Mouse (Mus musculus) heart, adult 2 months (tissue): ENCODE data around the gene Ly9. TPM values are rescaled to one million over a fixed set of nuclear protein-coding genes. Genes with fewer than 3 reads are reported as not detected.

ENCODE experiments used
- DNase-seq, 2 experiments: peaks; one replicate each; pipeline ENCODE4 v3.0.0; 2021
- H3K27ac ChIP-seq: fragments of 200-600 bp; 2 replicates; pipeline ENCODE4 v1.8.1; 2022
- H3K27me3 ChIP-seq: fragments of 200-500 bp; 2 replicates; pipeline ENCODE4 v1.6.1; 2012; ENCODE audit warnings: mild to moderate bottlenecking, low read length, inconsistent platforms, mixed read lengths; ENCODE audit not compliant: control insufficient read depth, insufficient read depth
- H3K36me3 ChIP-seq: fragments of 200-500 bp; 2 replicates; pipeline ENCODE4 v1.6.1; 2012; ENCODE audit warnings: low read length, inconsistent platforms; ENCODE audit not compliant: control insufficient read depth, insufficient read depth
- H3K4me1 ChIP-seq: fragments of 200-500 bp; 2 replicates; pipeline ENCODE4 v1.6.1; 2011; ENCODE audit warnings: low read length; ENCODE audit not compliant: control insufficient read depth, insufficient read depth
- H3K4me3 ChIP-seq: fragments of 200-600 bp; 2 replicates; pipeline ENCODE4 v1.8.1; 2022
- H3K79me2 ChIP-seq: fragments of 200-500 bp; replicated peaks from 2 replicates; pipeline ENCODE4 v1.6.1; 2012; ENCODE audit warnings: mild to moderate bottlenecking, inconsistent platforms, low read length, moderate library complexity, mixed read lengths; ENCODE audit not compliant: control insufficient read depth, insufficient read depth
- H3K9ac ChIP-seq: fragments of 200-500 bp; 2 replicates; pipeline ENCODE4 v1.6.1; 2012; ENCODE audit warnings: low read depth, mild to moderate bottlenecking, control low read depth, inconsistent platforms, low read length, mixed read lengths
- CTCF ChIP-seq: fragments of 200-600 bp; IDR thresholded peaks from 2 replicates; pipeline ENCODE4 v1.8.1; 2022; ENCODE audit warnings: antibody characterized with exemption, mild to moderate bottlenecking, moderate library complexity
- EP300 ChIP-seq: fragments of 200-500 bp; IDR thresholded peaks from 2 replicates; pipeline ENCODE4 v1.6.1; 2011; ENCODE audit warnings: low read depth, low read length, control low read depth; ENCODE audit not compliant: insufficient read depth
- POLR2A ChIP-seq: fragments of 200-500 bp; IDR thresholded peaks from 2 replicates; pipeline ENCODE4 v1.6.1; 2011; ENCODE audit warnings: mild to moderate bottlenecking, low read depth, low read length, control low read depth; ENCODE audit not compliant: insufficient read depth
- WGBS: fragments of 180-500 bp; shearing (Covaris S2); methylation state at CpG from one replicate; pipeline ENCODE4 v1.1.7; 2018; 5-methylcytosine and 5-hydroxymethylcytosine counted together
- intact Hi-C: fragments of 180-260 bp; cut with DNase I; formaldehyde crosslinking; loops from one replicate; pipeline ENCODE4 v1.15.1; 2025
- polyA plus RNA-seq: library from polyadenylated mRNA; depleted of rRNA; stranded (reverse); fragments of >200 nt; gene quantifications from 2 replicates; pipeline ENCODE4 v1.2.3, GENCODE M21; 2012
- total RNA-seq, 2 experiments: library from RNA; stranded (reverse); gene quantifications; 2 replicates each; pipeline ENCODE4 v1.2.3; 2021

Gene Ly9
- total and polyA plus RNA-seq, 3 experiments = 0.36 to 0.74 (median 0.60) TPM

- H3K79me2 ChIP-seq = no peaks in the 10 kb centered on the region
- no peak overlapping the region for H3K9ac ChIP-seq
- DNase-seq = peak in 1 of 2 experiments; percentile 31
- H3K4me1 ChIP-seq = no peaks in the 10 kb centered on the region
- no peaks in the 10 kb centered on the region for H3K36me3 ChIP-seq
- intact Hi-C loops = no loop called here
- WGBS = 71% methylated on average over 11 of the region's 11 CpGs
- no peak overlapping the region for H3K4me3 ChIP-seq
- TF ChIP-seq POLR2A = no peak
- no peak for TF ChIP-seq CTCF
- TF ChIP-seq EP300 = no peak
- no peak overlapping the region for H3K27ac ChIP-seq
- H3K27me3 ChIP-seq = no peaks in the 10 kb centered on the region
These were observed 9.8 kb upstream of the Ly9 start for GRCm38 (mm10) chr1:171616881-171617515.

GRCm38 (mm10) chr1:171613962-171614361 is 6.8 kb upstream of the Ly9 start:
- 21% methylated on average over 2 of the region's 2 CpGs for WGBS
- Histone ChIP-seq H3K27me3 (no peaks in the 10 kb centered on the region), H3K36me3 (no peaks in the 10 kb centered on the region), H3K4me3 (no peak overlapping the region), H3K4me1 (no peaks in the 10 kb centered on the region), H3K9ac (no peak overlapping the region), H3K27ac (no peak overlapping the region), H3K79me2 (no peaks in the 10 kb centered on the region)
- intact Hi-C loops = no loop called here
- TF ChIP-seq EP300 (no peak), CTCF (peak; percentile 68)
- no peak for DNase-seq

GRCm38 (mm10) chr1:171610781-171611180 is 3.6 kb upstream of the Ly9 start:
- no peaks in the 10 kb centered on the region for H3K27me3 ChIP-seq
- H3K36me3 ChIP-seq = no peaks in the 10 kb centered on the region
- H3K27ac ChIP-seq = no peak overlapping the region
- no peak for DNase-seq
- TF ChIP-seq POLR2A = no peak
- peak; percentile 28; the same call in 1 of the 2 replicates for TF ChIP-seq CTCF
- no peak for TF ChIP-seq EP300
- no peaks in the 10 kb centered on the region for H3K4me1 ChIP-seq
- no peaks in the 10 kb centered on the region for H3K79me2 ChIP-seq
- 43% methylated on average over 1 of the region's 1 CpGs for WGBS
- no peak overlapping the region for H3K9ac ChIP-seq
- no peak overlapping the region for H3K4me3 ChIP-seq
- intact Hi-C loops = no loop called here

GRCm38 (mm10) chr1:171610026-171610425 is 2.8 kb upstream of the Ly9 start:
- 86% methylated on average over 2 of the region's 2 CpGs for WGBS
- no peak overlapping the region for H3K4me3 ChIP-seq
- intact Hi-C loops = no loop called here
- H3K79me2 ChIP-seq = no peaks in the 10 kb centered on the region
- H3K27me3 ChIP-seq = no peaks in the 10 kb centered on the region
- H3K27ac ChIP-seq = no peak overlapping the region
- no peaks in the 10 kb centered on the region for H3K4me1 ChIP-seq
- no peaks in the 10 kb centered on the region for H3K36me3 ChIP-seq
- no peak for DNase-seq
- no peak for TF ChIP-seq POLR2A
- peak; percentile 31 for TF ChIP-seq CTCF
- TF ChIP-seq EP300 = no peak
- H3K9ac ChIP-seq = no peak overlapping the region

GRCm38 (mm10) chr1:171606656-171607055 is 554 bp downstream of the Ly9 start:
- Histone ChIP-seq H3K9ac (no peak overlapping the region), H3K4me1 (no peaks in the 10 kb centered on the region), H3K27me3 (no peaks in the 10 kb centered on the region), H3K36me3 (no peaks in the 10 kb centered on the region), H3K79me2 (no peaks in the 10 kb centered on the region), H3K27ac (no peak overlapping the region), H3K4me3 (no peak overlapping the region)
- 62% methylated on average over 3 of the region's 3 CpGs for WGBS
- DNase-seq = no peak
- no peak for TF ChIP-seq POLR2A
- no peak for TF ChIP-seq EP300
- TF ChIP-seq CTCF = no peak
- intact Hi-C loops = no loop called here

GRCm38 (mm10) chr1:171604686-171605085 is 2.5 kb downstream of the Ly9 start:
- Histone ChIP-seq H3K27ac (no peak overlapping the region), H3K79me2 (no peaks in the 10 kb centered on the region), H3K9ac (no peak overlapping the region), H3K4me1 (no peaks in the 10 kb centered on the region), H3K4me3 (no peak overlapping the region), H3K27me3 (no peaks in the 10 kb centered on the region), H3K36me3 (no peaks in the 10 kb centered on the region)
- TF ChIP-seq POLR2A = no peak
- no peak for TF ChIP-seq CTCF
- no peak for TF ChIP-seq EP300
- intact Hi-C loops = no loop called here
- no peak for DNase-seq
- WGBS = 76% methylated on average over 3 of the region's 3 CpGs
